Mouse (Mus musculus) stomach, embryonic 14.5 days (tissue): Measurements from ENCODE around the gene Gprc5d. TPM values are rescaled to one million over a fixed set of nuclear protein-coding genes. Genes with fewer than 3 reads are reported as not detected.
A peak's percentile ranks its signal among the peaks of the same experiment; 100 is the strongest.

ENCODE experiments used
- ATAC-seq: fragments of 200-750 bp; cut with Nextera tagmentation; 2 replicates; pipeline ENCODE4 v1.8.0; 2017; ENCODE audit warnings: low read depth, moderate TSS enrichment; ENCODE audit not compliant: insufficient number of reproducible peaks, insufficient read depth, low FRiP score
- H3K27ac ChIP-seq: fragments of 300-500 bp; sonication (generic); 2 replicates; pipeline ENCODE4 v1.5.1; 2014; ENCODE audit warnings: mild to moderate bottlenecking, low read length, moderate library complexity, mixed read lengths
- H3K27me3 ChIP-seq: fragments of 300-500 bp; sonication (generic); 2 replicates; pipeline ENCODE4 v1.6.1; 2014; ENCODE audit warnings: low read length, control low read depth, mixed read lengths; ENCODE audit not compliant: control insufficient read depth, insufficient read depth
- H3K36me3 ChIP-seq: fragments of 300-500 bp; sonication (generic); 2 replicates; pipeline ENCODE4 v1.6.1; 2014; ENCODE audit warnings: mild to moderate bottlenecking, control low read depth, low read length, moderate library complexity, mixed read lengths; ENCODE audit not compliant: control insufficient read depth, insufficient read depth
- H3K4me1 ChIP-seq: fragments of 300-500 bp; sonication (generic); 2 replicates; pipeline ENCODE4 v1.6.1; 2014; ENCODE audit warnings: low read length, control low read depth, mixed read lengths; ENCODE audit not compliant: control insufficient read depth, insufficient read depth
- H3K4me2 ChIP-seq: fragments of 300-500 bp; sonication (generic); replicated peaks from 2 replicates; pipeline ENCODE4 v1.6.1; 2014; ENCODE audit warnings: low read depth, low read length, control low read depth
- H3K4me3 ChIP-seq: fragments of 300-500 bp; sonication (generic); 2 replicates; pipeline ENCODE4 v1.5.1; 2014; ENCODE audit warnings: low read depth, low read length, control low read depth
- H3K9ac ChIP-seq: fragments of 300-500 bp; sonication (generic); replicated peaks from 2 replicates; pipeline ENCODE4 v1.6.1; 2014; ENCODE audit warnings: low read depth, mild to moderate bottlenecking, control low read depth, low read length, moderate library complexity, mixed read lengths
- H3K9me3 ChIP-seq: fragments of 300-500 bp; sonication (generic); 2 replicates; pipeline ENCODE4 v1.6.1; 2016; ENCODE audit warnings: low read depth, low read length, control low read depth; ENCODE audit not compliant: control insufficient read depth
- WGBS: fragments of 180-500 bp; shearing (Covaris S2); extraction: QIAGEN DNeasy Blood & Tissue Kit; methylation state at CpG from one replicate; pipeline ENCODE4 v1.1.7; 2014; 5-methylcytosine and 5-hydroxymethylcytosine counted together
- polyA plus RNA-seq: library from polyadenylated mRNA; unstranded; fragments of >200 nt; fragmentation: Nextera tagmentation; extraction: Ambion mirVana; gene quantifications from 2 replicates; pipeline ENCODE4 v1.2.1, GENCODE M21; 2014

The Gprc5d gene
- not detected in 2 replicates for polyA plus RNA-seq

GRCm38 (mm10) chr6:135118183-135118582, at the start of gene Gprc5d:
Gprc5d (minus strand) TSS chr6:135118283.
- H3K9ac ChIP-seq = no peak within 1 kb of the TSS
- no peak within 1 kb of the TSS for H3K4me2 ChIP-seq
- H3K4me3 ChIP-seq = no peak within 1 kb of the TSS
- ATAC-seq = no peak
- H3K36me3 ChIP-seq = no peaks in the 10 kb centered on the region
- WGBS = 86% methylated on average over 5 of the region's 5 CpGs
- no peaks in the 10 kb centered on the region for H3K27me3 ChIP-seq
- H3K27ac ChIP-seq = no peak within 1 kb of the TSS
- H3K4me1 ChIP-seq = no peaks in the 10 kb centered on the region
- no peaks in the 10 kb centered on the region for H3K9me3 ChIP-seq

GRCm38 (mm10) chr6:135166712-135167111, 48.6 kb upstream of the Gprc5d start:
- H3K9ac ChIP-seq = no peak overlapping the region
- no peak overlapping the region for H3K4me3 ChIP-seq
- H3K4me1 ChIP-seq = peaks cover 5% of the 10 kb centered on the region; the same call in 1 of the 2 replicates
- no peaks in the 10 kb centered on the region for H3K9me3 ChIP-seq
- no peak overlapping the region for H3K27ac ChIP-seq
- no peaks in the 10 kb centered on the region for H3K27me3 ChIP-seq
- 64% methylated on average over 5 of the region's 5 CpGs for WGBS
- ATAC-seq = no peak
- no peaks in the 10 kb centered on the region for H3K36me3 ChIP-seq
- H3K4me2 ChIP-seq = peak overlapping the region; percentile 80; the same call in 1 of the 2 replicates

- H3K4me1 ChIP-seq = peaks cover 5% of the 10 kb centered on the region; the same call in 1 of the 2 replicates
- no peak for ATAC-seq
- no peak overlapping the region for H3K9ac ChIP-seq
- no peak overlapping the region for H3K27ac ChIP-seq
- H3K4me2 ChIP-seq = no peak overlapping the region
- no peak overlapping the region for H3K4me3 ChIP-seq
- no peaks in the 10 kb centered on the region for H3K27me3 ChIP-seq
- no peaks in the 10 kb centered on the region for H3K9me3 ChIP-seq
- 89% methylated on average over 3 of the region's 3 CpGs for WGBS
- H3K36me3 ChIP-seq = no peaks in the 10 kb centered on the region
Measured at GRCm38 (mm10) chr6:135166262-135166661, 48.2 kb upstream of the Gprc5d start.

GRCm38 (mm10) chr6:135165706-135166105, 47.6 kb upstream of the Gprc5d start:
- Histone ChIP-seq H3K27ac (no peak overlapping the region), H3K4me2 (no peak overlapping the region), H3K4me3 (no peak overlapping the region), H3K9ac (no peak overlapping the region), H3K9me3 (no peaks in the 10 kb centered on the region), H3K36me3 (no peaks in the 10 kb centered on the region), H3K4me1 (peaks cover 5% of the 10 kb centered on the region; the same call in 1 of the 2 replicates), H3K27me3 (no peaks in the 10 kb centered on the region)
- 64% methylated on average over 2 of the region's 2 CpGs for WGBS
- ATAC-seq = no peak; the same call in 1 of the 2 replicates

GRCm38 (mm10) chr6:135165191-135165590, 47.1 kb upstream of the Gprc5d start:
- H3K4me1 ChIP-seq = peaks cover 5% of the 10 kb centered on the region; the same call in 1 of the 2 replicates
- H3K36me3 ChIP-seq = no peaks in the 10 kb centered on the region
- 56% methylated on average over 3 of the region's 3 CpGs for WGBS
- no peak overlapping the region for H3K9ac ChIP-seq
- H3K27ac ChIP-seq = no peak overlapping the region
- no peak overlapping the region for H3K4me3 ChIP-seq
- no peaks in the 10 kb centered on the region for H3K27me3 ChIP-seq
- no peak overlapping the region for H3K4me2 ChIP-seq
- ATAC-seq = no peak
- H3K9me3 ChIP-seq = no peaks in the 10 kb centered on the region

- no peak overlapping the region for H3K4me3 ChIP-seq
- H3K9me3 ChIP-seq = no peaks in the 10 kb centered on the region
- H3K4me2 ChIP-seq = no peak overlapping the region
- 63% methylated on average over 4 of the region's 4 CpGs for WGBS
- no peak overlapping the region for H3K9ac ChIP-seq
- no peaks in the 10 kb centered on the region for H3K27me3 ChIP-seq
- no peak for ATAC-seq
- H3K36me3 ChIP-seq = no peaks in the 10 kb centered on the region
- peaks cover 5% of the 10 kb centered on the region; the same call in 1 of the 2 replicates for H3K4me1 ChIP-seq
- H3K27ac ChIP-seq = no peak overlapping the region
Measured at GRCm38 (mm10) chr6:135162861-135163260, 44.8 kb upstream of the Gprc5d start.

- H3K36me3 ChIP-seq = no peaks in the 10 kb centered on the region
- peaks cover 5% of the 10 kb centered on the region; the same call in 1 of the 2 replicates for H3K4me1 ChIP-seq
- H3K4me2 ChIP-seq = no peak overlapping the region
- no peaks in the 10 kb centered on the region for H3K27me3 ChIP-seq
- H3K27ac ChIP-seq = no peak overlapping the region
- no peaks in the 10 kb centered on the region for H3K9me3 ChIP-seq
- no peak overlapping the region for H3K9ac ChIP-seq
- 85% methylated on average over 3 of the region's 3 CpGs for WGBS
- no peak for ATAC-seq
- no peak overlapping the region for H3K4me3 ChIP-seq
Measured at GRCm38 (mm10) chr6:135162311-135162710, 44.2 kb upstream of the Gprc5d start.

GRCm38 (mm10) chr6:135161356-135161755, 43.3 kb upstream of the Gprc5d start:
- Histone ChIP-seq H3K27ac (no peak overlapping the region), H3K36me3 (no peaks in the 10 kb centered on the region), H3K9me3 (no peaks in the 10 kb centered on the region), H3K9ac (no peak overlapping the region), H3K4me1 (peaks cover 5% of the 10 kb centered on the region; the same call in 1 of the 2 replicates), H3K27me3 (no peaks in the 10 kb centered on the region), H3K4me2 (no peak overlapping the region), H3K4me3 (no peak overlapping the region)
- WGBS = 57% methylated on average over 4 of the region's 4 CpGs
- ATAC-seq = no peak

- no peaks in the 10 kb centered on the region for H3K36me3 ChIP-seq
- no peaks in the 10 kb centered on the region for H3K27me3 ChIP-seq
- no peak overlapping the region for H3K4me3 ChIP-seq
- H3K9ac ChIP-seq = no peak overlapping the region
- H3K9me3 ChIP-seq = no peaks in the 10 kb centered on the region
- H3K4me1 ChIP-seq = peaks cover 5% of the 10 kb centered on the region; the same call in 1 of the 2 replicates
- no peak overlapping the region for H3K27ac ChIP-seq
- no peak for ATAC-seq
- no peak overlapping the region for H3K4me2 ChIP-seq
- WGBS = 64% methylated on average over 4 of the region's 4 CpGs
Measured at GRCm38 (mm10) chr6:135158509-135158908, 40.4 kb upstream of the Gprc5d start.
